30 mouse cellular contexts compared by ENCODE assay signal in the genomic region with DNA sequence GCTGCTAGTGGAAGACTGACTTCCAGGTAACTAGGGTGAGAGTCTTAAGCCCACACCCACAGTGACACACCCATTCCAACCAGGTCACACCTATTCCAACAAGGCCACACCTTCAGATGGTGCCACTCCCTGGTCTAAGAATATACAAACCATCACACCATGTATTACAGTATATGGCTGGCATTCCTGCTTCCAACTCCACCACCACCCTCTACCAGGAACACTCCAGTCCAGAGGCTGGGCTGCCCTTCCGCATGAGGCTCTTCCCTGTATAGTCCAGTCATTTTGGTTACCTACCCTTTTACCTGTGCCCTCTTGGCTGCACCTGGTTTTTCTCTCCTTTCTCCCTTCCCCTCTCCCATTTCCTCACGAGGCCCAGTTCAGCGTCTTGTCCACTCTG. TPM values are rescaled to one million over a fixed set of nuclear protein-coding genes. Genes with fewer than 3 reads are reported as not detected.
"Had no signal": no experiment of that assay in that cellular context is flagged by ENCODE, and none has a peak within 500 bp of the region (broad histone marks: within the 10 kb centered on the region; RNA-seq: fewer than 3 reads in every experiment).

No protein-coding gene starts in this region.

RNA-seq across cellular contexts. Expression of a gene that starts 28.7 kb away (rescaled TPM):
- total RNA-seq: common myeloid progenitor, adult 5-6 weeks; forebrain, postnatal 0 days; gastrocnemius, adult 18-20 months; gastrocnemius, adult 2 months; gastrocnemius, adult 8-10 months; gastrocnemius, postnatal 10 days; gastrocnemius, postnatal 14 days; gastrocnemius, postnatal 25 days; gastrocnemius, postnatal 36 days; gastrocnemius, postnatal 4 days; granulocyte monocyte progenitor cell, adult 5-6 weeks; heart, adult 18-20 months; heart, adult 2 months had no signal
- polyA plus RNA-seq: cerebellum, adult 2 months; cortical plate, adult 2 months; embryonic facial prominence, embryonic 10.5 days; embryonic facial prominence, embryonic 11.5 days; embryonic facial prominence, embryonic 12.5 days; embryonic facial prominence, embryonic 13.5 days; embryonic facial prominence, embryonic 14.5 days; embryonic facial prominence, embryonic 15.5 days; erythroblast, embryonic 14.5 days; forebrain, embryonic 10.5 days; forebrain, embryonic 11.5 days; forebrain, embryonic 12.5 days; forebrain, embryonic 13.5 days; forebrain, embryonic 14.5 days; forebrain, embryonic 15.5 days; forebrain, embryonic 16.5 days; forebrain, postnatal 0 days; frontal cortex, adult 2 months had no signal
